Mouse (Mus musculus) forebrain, embryonic 11.5 days (tissue): ENCODE results near the gene Kcnj2. TPM values are rescaled to one million over a fixed set of nuclear protein-coding genes. Genes with fewer than 3 reads are reported as not detected.

ENCODE experiments used
- ATAC-seq: fragments of 200-750 bp; cut with Nextera tagmentation; replicated peaks from 2 replicates; pipeline ENCODE4 v1.8.0; 2017; ENCODE audit warnings: moderate TSS enrichment; ENCODE audit not compliant: low FRiP score
- DNase-seq: peaks from one replicate; pipeline ENCODE4 v3.0.0-alpha.2; 2017; ENCODE audit warnings: low spot score
- H3K27ac ChIP-seq: fragments of 300-500 bp; sonication (generic); 2 replicates; pipeline ENCODE4 v1.5.1; 2014; ENCODE audit warnings: low read depth, low read length
- H3K27me3 ChIP-seq: fragments of 300-500 bp; sonication (generic); 2 replicates; pipeline ENCODE4 v1.6.1; 2014; ENCODE audit warnings: mild to moderate bottlenecking, low read length, mixed read lengths; ENCODE audit not compliant: control insufficient read depth, insufficient read depth
- H3K36me3 ChIP-seq: fragments of 300-500 bp; sonication (generic); 2 replicates; pipeline ENCODE4 v1.6.1; 2014; ENCODE audit warnings: mild to moderate bottlenecking, low read length, moderate library complexity, mixed read lengths; ENCODE audit not compliant: control insufficient read depth, insufficient read depth
- H3K4me1 ChIP-seq: fragments of 300-500 bp; sonication (generic); replicated peaks from 2 replicates; pipeline ENCODE4 v1.6.1; 2014; ENCODE audit warnings: low read length, mixed read lengths; ENCODE audit not compliant: control insufficient read depth, insufficient read depth
- H3K4me2 ChIP-seq: fragments of 300-500 bp; sonication (generic); 2 replicates; pipeline ENCODE4 v1.6.1; 2014; ENCODE audit warnings: low read depth, mild to moderate bottlenecking, low read length, moderate library complexity, mixed read lengths; ENCODE audit not compliant: severe bottlenecking
- H3K4me3 ChIP-seq: fragments of 300-500 bp; sonication (generic); 2 replicates; pipeline ENCODE4 v1.5.1; 2014; ENCODE audit warnings: low read depth, low read length
- H3K9ac ChIP-seq: fragments of 300-500 bp; sonication (generic); 2 replicates; pipeline ENCODE4 v1.6.1; 2014; ENCODE audit warnings: low read length
- H3K9me3 ChIP-seq: fragments of 300-500 bp; sonication (generic); 2 replicates; pipeline ENCODE4 v1.6.1; 2016; ENCODE audit warnings: low read length, mixed read lengths; ENCODE audit not compliant: control insufficient read depth
- WGBS: fragments of 180-500 bp; shearing (Covaris S2); extraction: QIAGEN DNeasy Blood & Tissue Kit; methylation state at CpG from one replicate; pipeline ENCODE4 v1.1.7; 2014; 5-methylcytosine and 5-hydroxymethylcytosine counted together
- polyA plus RNA-seq: library from polyadenylated mRNA; unstranded; fragments of >200 nt; fragmentation: Nextera tagmentation; extraction: Ambion mirVana; gene quantifications from 2 replicates; pipeline ENCODE4 v1.2.1, GENCODE M21; 2014

Gene Kcnj2
- polyA plus RNA-seq, 1 experiment from 2014 or later: 0.33 TPM

DNA sequence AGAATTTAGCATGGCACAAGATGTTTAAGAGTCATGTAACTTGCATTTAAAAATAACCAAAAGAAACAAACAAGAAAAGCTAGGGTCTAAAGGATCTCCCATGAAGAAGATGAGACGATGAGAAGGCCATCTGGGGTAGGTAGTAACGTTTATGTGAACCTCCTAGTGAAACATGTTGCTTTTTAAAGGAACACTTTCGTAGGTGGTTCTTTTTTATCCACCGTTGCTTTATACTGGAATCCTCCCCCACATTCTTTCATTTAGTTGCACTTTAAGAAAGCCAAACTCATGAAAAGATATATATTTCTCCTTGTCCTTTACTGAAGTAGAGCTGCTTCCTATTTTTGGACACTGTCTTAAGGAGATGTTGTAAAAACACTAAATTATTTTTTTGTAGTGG lies 34.7 kb downstream of the Kcnj2 start:
- Histone ChIP-seq H3K27me3 (no peaks in the 10 kb centered on the region), H3K9ac (no peak overlapping the region), H3K4me3 (no peak overlapping the region), H3K4me1 (no peaks in the 10 kb centered on the region), H3K4me2 (no peak overlapping the region), H3K27ac (no peak overlapping the region), H3K36me3 (no peaks in the 10 kb centered on the region), H3K9me3 (no peaks in the 10 kb centered on the region)
- ATAC-seq: no peak
- WGBS: 86% methylated on average over 4 of the region's 4 CpGs
- DNase-seq: no peak

DNA sequence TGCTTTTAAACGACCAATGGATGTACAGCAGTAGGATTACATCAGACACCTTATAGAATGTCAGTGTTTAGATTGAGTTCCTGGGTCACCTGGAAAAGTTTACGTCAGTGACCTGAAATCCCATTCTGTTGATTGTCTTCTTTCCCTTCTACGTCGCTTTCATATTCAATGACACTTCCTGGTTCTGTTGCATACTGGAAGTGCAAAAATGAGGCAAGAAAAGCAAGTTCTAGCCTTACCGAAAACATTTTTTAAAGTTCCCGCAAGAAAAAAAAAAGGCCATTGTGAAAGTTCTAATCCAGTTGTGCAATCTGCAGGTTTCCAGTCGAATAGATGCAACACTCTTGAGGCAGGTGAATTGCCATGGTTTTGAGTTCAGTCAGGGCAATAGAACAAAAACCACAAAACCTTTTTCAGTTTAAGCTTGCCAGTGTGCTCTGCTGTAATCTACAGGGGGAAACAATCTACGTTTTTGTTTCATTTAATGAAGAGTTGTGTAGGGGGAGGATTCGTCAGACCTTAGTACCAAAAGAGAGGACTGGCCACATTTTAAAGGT lies 35.7 kb downstream of the Kcnj2 start:
- H3K9me3 ChIP-seq: no peaks in the 10 kb centered on the region
- no peaks in the 10 kb centered on the region for H3K4me1 ChIP-seq
- no peaks in the 10 kb centered on the region for H3K36me3 ChIP-seq
- H3K27me3 ChIP-seq: no peaks in the 10 kb centered on the region
- ATAC-seq (no peak), DNase-seq (no peak)
- 84% methylated on average over 9 of the region's 9 CpGs for WGBS
- H3K9ac ChIP-seq: no peak overlapping the region
- no peak overlapping the region for H3K27ac ChIP-seq
- H3K4me2 ChIP-seq: no peak overlapping the region
- no peak overlapping the region for H3K4me3 ChIP-seq

DNA sequence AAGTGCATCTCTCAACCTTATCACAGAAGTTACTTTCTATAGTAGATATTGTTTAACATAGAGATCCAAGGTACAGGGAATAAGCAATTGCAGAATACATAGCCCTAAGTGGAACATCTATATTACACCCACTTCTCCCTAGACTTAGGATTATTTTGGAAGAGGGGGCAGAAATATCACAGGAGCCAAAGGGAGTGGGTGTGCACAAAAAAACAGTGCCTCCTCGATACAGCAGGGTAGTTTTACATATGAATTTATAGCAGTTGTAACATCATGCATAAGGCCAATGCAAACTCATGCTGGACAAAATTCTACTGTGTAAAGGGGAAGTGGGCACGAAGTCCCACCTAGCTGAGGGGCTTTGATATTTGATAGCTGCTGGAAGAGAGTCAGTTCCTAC lies 38.5 kb downstream of the Kcnj2 start:
- Histone ChIP-seq H3K36me3 (no peaks in the 10 kb centered on the region), H3K9ac (no peak overlapping the region), H3K9me3 (no peaks in the 10 kb centered on the region), H3K4me1 (no peaks in the 10 kb centered on the region), H3K4me2 (no peak overlapping the region), H3K4me3 (no peak overlapping the region), H3K27me3 (no peaks in the 10 kb centered on the region), H3K27ac (no peak overlapping the region)
- ATAC-seq (no peak), DNase-seq (no peak)
- 86% methylated on average over 2 of the region's 2 CpGs for WGBS

DNA sequence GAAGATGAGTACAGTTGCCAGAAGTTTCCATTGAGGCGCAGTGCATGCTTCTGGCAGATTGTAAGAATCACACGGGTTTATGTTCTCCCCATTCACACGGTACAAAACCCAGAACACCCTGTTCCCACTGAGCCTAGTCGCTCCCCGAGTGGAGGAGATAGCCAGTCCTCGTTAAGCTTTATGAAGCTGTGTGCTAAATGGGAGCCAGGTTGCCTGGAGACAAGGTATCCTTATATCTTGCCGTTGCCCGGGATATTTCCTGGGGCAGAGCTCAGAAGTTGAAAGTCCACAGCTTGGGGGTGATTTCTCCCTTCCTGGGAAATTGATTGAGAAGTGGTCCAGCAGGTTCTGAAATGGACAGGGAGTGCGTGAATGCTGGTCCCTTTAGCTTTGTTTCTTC lies 42.2 kb downstream of the Kcnj2 start:
- no peak overlapping the region for H3K9ac ChIP-seq
- H3K36me3 ChIP-seq: no peaks in the 10 kb centered on the region
- no peak for DNase-seq
- no peaks in the 10 kb centered on the region for H3K4me1 ChIP-seq
- no peaks in the 10 kb centered on the region for H3K9me3 ChIP-seq
- 64% methylated on average over 9 of the region's 9 CpGs for WGBS
- ATAC-seq: no peak
- H3K4me3 ChIP-seq: no peak overlapping the region
- H3K27me3 ChIP-seq: no peaks in the 10 kb centered on the region
- H3K27ac ChIP-seq: no peak overlapping the region
- H3K4me2 ChIP-seq: no peak overlapping the region

DNA sequence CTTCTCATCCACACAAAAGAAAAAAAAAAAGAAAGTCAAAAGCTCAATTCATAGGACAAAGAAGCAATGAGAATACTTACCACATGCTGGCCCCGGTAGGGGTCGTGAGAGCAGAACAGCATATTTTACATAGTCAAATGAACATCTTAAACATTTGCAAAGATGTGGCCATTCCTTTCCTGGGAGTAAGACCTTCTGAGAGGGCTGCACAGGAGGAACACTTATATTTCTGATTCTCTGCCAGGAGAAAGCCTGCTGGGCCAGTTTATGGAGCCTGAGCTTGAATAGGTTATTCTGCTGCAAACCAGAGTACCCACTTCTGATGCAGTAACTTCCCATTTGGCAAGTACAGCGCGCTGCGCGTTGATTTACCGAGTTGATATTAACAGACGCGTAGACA lies 55.5 kb downstream of the Kcnj2 start:
- Histone ChIP-seq H3K27me3 (no peaks in the 10 kb centered on the region), H3K4me2 (no peak overlapping the region), H3K9ac (no peak overlapping the region), H3K4me1 (no peaks in the 10 kb centered on the region), H3K27ac (no peak overlapping the region), H3K4me3 (no peak overlapping the region), H3K9me3 (no peaks in the 10 kb centered on the region), H3K36me3 (no peaks in the 10 kb centered on the region)
- no peak for DNase-seq
- ATAC-seq: no peak
- WGBS: 68% methylated on average over 9 of the region's 9 CpGs

DNA sequence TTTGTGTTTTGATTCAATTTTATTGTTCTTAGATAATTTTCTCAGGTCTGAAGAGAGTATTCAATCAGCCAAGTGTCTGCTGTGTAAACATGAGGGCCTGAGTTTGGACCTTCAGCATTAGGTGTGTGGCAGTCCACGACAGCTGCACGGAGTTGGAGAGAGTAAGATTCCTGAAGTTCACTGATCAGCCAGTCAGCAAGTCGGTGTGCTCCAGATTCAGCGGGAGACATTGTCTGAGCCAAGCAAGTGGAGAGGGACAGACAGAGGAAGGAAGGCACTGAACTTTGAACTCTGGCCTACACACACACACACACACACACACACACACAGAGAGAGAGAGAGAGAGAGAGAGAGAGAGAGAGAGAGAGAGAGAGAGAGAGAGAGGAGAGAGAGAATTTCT lies 57.4 kb downstream of the Kcnj2 start:
- no peak for ATAC-seq
- 58% methylated on average over 4 of the region's 4 CpGs for WGBS
- Histone ChIP-seq H3K27me3 (no peaks in the 10 kb centered on the region), H3K9me3 (no peaks in the 10 kb centered on the region), H3K4me2 (no peak overlapping the region), H3K27ac (no peak overlapping the region), H3K4me3 (no peak overlapping the region), H3K4me1 (no peaks in the 10 kb centered on the region), H3K36me3 (no peaks in the 10 kb centered on the region), H3K9ac (no peak overlapping the region)
- DNase-seq: no peak

DNA sequence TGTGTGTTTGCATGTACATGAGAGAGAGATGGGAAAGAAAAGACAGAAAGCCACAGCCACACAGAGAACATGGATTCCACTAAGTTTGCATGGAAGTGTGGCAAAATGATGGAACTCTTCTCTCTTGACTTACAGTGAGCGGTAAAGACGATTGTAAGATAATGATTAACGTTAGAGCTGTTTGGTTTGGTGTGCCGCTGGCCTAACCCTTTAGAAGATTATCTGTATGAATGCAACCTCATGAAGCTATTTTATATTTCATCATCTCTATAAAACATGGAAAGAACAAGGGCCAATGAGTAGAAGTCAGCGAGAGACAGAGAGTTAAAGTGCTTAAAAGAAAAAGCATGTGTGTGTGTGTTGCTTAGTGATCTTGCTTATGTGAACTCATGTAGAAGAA lies 60.0 kb downstream of the Kcnj2 start:
- no peaks in the 10 kb centered on the region for H3K36me3 ChIP-seq
- DNase-seq (no peak), ATAC-seq (no peak)
- H3K4me2 ChIP-seq: no peak overlapping the region
- no peak overlapping the region for H3K27ac ChIP-seq
- H3K9ac ChIP-seq: no peak overlapping the region
- no peak overlapping the region for H3K4me3 ChIP-seq
- H3K4me1 ChIP-seq: no peaks in the 10 kb centered on the region
- WGBS: 96% methylated on average over 5 of the region's 5 CpGs
- H3K9me3 ChIP-seq: no peaks in the 10 kb centered on the region
- H3K27me3 ChIP-seq: no peaks in the 10 kb centered on the region

Other genes with a start within 250 kb of the Kcnj2 start
- 0.05 TPM in 1 of 2 replicates, not detected in the other for gene Kcnj16, start 98.1 kb upstream of the Kcnj2 start, polyA plus RNA-seq